ENCODE assay signal across 26 mouse cellular contexts in the genomic region with DNA sequence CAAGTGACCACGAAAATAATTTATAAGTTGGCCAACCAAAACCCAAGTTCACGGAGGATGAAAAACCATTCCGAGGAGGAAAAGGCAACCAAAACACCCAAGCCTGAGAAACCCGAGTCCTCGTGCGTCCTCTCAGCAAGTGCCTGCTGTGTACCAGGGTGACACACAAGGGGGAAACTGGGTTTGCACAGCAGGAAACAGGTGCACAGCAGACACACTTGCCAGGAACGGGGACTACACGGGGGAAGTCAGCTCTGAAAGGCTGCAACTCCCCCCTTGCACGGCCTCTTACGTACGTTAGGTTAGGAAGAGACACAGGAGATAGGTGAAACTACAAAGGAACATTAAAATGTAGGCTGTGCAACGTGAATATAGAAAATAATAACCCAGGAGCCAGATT. TPM values are rescaled to one million over a fixed set of nuclear protein-coding genes. Genes with fewer than 3 reads are reported as not detected.
DNase-seq lines count a peak whose midpoint lies in the region; ATAC-seq lines count a peak whose summit lies in the region.
"Had no signal": no experiment of that assay in that cellular context is flagged by ENCODE, and none has a peak within 500 bp of the region (broad histone marks: within the 10 kb centered on the region; RNA-seq: fewer than 3 reads in every experiment).

No protein-coding gene starts in this region.

- 92% methylated on average over 12 of the region's 12 CpGs for WGBS in hindbrain, embryonic 12.5 days

- no peaks in the 10 kb centered on the region for H3K4me1 ChIP-seq in hindbrain, embryonic 12.5 days
- H3K4me1 ChIP-seq: embryonic facial prominence, embryonic 12.5 days; embryonic facial prominence, embryonic 15.5 days; heart, embryonic 12.5 days; heart, embryonic 15.5 days; hindbrain, embryonic 15.5 days had no signal

- H3K27me3 ChIP-seq in hindbrain, embryonic 12.5 days, result no peaks in the 10 kb centered on the region
- H3K27me3 ChIP-seq: CH12.LX; embryonic facial prominence, embryonic 12.5 days; embryonic facial prominence, embryonic 15.5 days; heart, embryonic 12.5 days; heart, embryonic 15.5 days; hindbrain, embryonic 15.5 days; Patski had no signal

- peak; percentile 21 to 45 for DNase-seq in thymus, adult 18-20 months
- DNase-seq in thymus, postnatal 0 days (ENCODE audit: low spot score), result peak; percentile 75
- DNase-seq in thymus, postnatal 25 days, result peak; percentile 59
- no peak for DNase-seq in layer of hippocampus, postnatal 36 days
- DNase-seq in layer of hippocampus, adult 11-12 months (ENCODE audit: low spot score), result no peak
- DNase-seq: adrenal gland, postnatal 10 days; B cell, adult 2 months; cerebellum, adult 11 months; cerebellum, adult 9-11 months; cerebellum, postnatal 25 days; forebrain, postnatal 0 days; gastrocnemius, adult 2 months; gastrocnemius, postnatal 14 days; heart, adult 18-20 months; heart, postnatal 10 days; heart, postnatal 36 days had no signal

- no peak overlapping the region for H3K27ac ChIP-seq in hindbrain, embryonic 12.5 days
- H3K27ac ChIP-seq: embryonic facial prominence, embryonic 12.5 days; embryonic facial prominence, embryonic 15.5 days; gastrocnemius, adult 2 months; heart, embryonic 15.5 days; hindbrain, embryonic 15.5 days had no signal

- peaks cover 85% of the 10 kb centered on the region for H3K36me3 ChIP-seq in hindbrain, embryonic 12.5 days

- H3K4me3 ChIP-seq in hindbrain, embryonic 12.5 days, result no peak overlapping the region
- H3K4me3 ChIP-seq: embryonic facial prominence, embryonic 12.5 days; embryonic facial prominence, embryonic 15.5 days; gastrocnemius, adult 2 months; heart, embryonic 12.5 days; heart, embryonic 15.5 days; hindbrain, embryonic 15.5 days had no signal

- H3K4me2 ChIP-seq in hindbrain, embryonic 12.5 days (replicated peaks), result no peak overlapping the region
- H3K4me2 ChIP-seq: embryonic facial prominence, embryonic 12.5 days; embryonic facial prominence, embryonic 15.5 days; heart, embryonic 12.5 days; heart, embryonic 15.5 days; hindbrain, embryonic 15.5 days had no signal

- ATAC-seq in hindbrain, embryonic 12.5 days (ENCODE audit: low FRiP score), result no peak
- ATAC-seq: forebrain, embryonic 14.5 days; forebrain, postnatal 0 days; Patski had no signal

- no peak overlapping the region for H3K9ac ChIP-seq in hindbrain, embryonic 12.5 days
- H3K9ac ChIP-seq: embryonic facial prominence, embryonic 12.5 days; embryonic facial prominence, embryonic 15.5 days; forebrain, postnatal 0 days; heart, embryonic 12.5 days; heart, embryonic 15.5 days; hindbrain, embryonic 15.5 days had no signal

- no peaks in the 10 kb centered on the region for H3K9me3 ChIP-seq in hindbrain, embryonic 12.5 days (replicated peaks)
- H3K9me3 ChIP-seq: embryonic facial prominence, embryonic 12.5 days; embryonic facial prominence, embryonic 15.5 days; G1E; heart, embryonic 12.5 days; heart, embryonic 15.5 days; hindbrain, embryonic 15.5 days had no signal

RNA-seq across cellular contexts. Expression of gene Map3k1, which starts 46.3 kb away (rescaled TPM):
- 35.8 and 42.7 TPM in 2 replicates for polyA plus RNA-seq in thymus, postnatal 0 days (2015; fragmentation: Nextera tagmentation; extraction: Ambion mirVana)
- 10 to 100 TPM; 12.2 to 17.1 TPM for total RNA-seq in layer of hippocampus, postnatal 36 days (2021)
- 14.3 and 15.6 TPM in 2 replicates for polyA plus RNA-seq in hindbrain, embryonic 12.5 days (2016; fragmentation: Nextera tagmentation; extraction: Ambion mirVana)

Comparison
In these comparisons a context has a peak if more than half of its experiments do, and no peak if none do; other contexts are left out.
1. DNase-seq: peak in thymus, adult 18-20 months (2 of 2), thymus, postnatal 0 days (single experiment) and thymus, postnatal 25 days (single experiment); none in layer of hippocampus, postnatal 36 days (0 of 2) and layer of hippocampus, adult 11-12 months (single experiment).